Mouse (Mus musculus): ENCODE results near the gene Ctdnep1.
A peak's percentile ranks its signal among the peaks of the same experiment; 100 is the strongest.
"Not testable (repeated sequence)": the region's sequence is repeated elsewhere in the genome, so short reads cannot be mapped to it uniquely, and the experiment has no call there.

Gene Ctdnep1

DNA sequence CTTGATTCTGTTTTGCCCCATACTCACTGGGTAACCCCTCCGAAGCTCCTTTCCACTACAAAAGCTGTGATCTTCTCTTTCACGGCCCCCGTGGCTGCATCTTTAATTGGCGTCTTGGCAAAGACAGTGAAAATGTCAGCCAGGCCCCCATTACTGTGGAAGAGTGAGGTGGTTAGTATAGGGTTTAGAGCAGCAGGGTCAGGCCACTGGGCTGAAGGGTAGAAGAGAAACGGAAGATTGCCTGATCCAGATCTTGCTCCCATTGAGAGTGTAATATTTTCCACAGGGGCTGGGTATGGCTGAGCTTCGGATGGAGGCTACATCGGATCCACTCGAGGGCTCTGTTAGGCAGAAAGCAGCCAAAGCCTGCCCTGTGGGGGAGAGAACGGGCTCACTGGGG, 32.0 kb downstream of the Ctdnep1 start:
- DNase-seq (ENCODE audit: low spot score) = no peak

DNA sequence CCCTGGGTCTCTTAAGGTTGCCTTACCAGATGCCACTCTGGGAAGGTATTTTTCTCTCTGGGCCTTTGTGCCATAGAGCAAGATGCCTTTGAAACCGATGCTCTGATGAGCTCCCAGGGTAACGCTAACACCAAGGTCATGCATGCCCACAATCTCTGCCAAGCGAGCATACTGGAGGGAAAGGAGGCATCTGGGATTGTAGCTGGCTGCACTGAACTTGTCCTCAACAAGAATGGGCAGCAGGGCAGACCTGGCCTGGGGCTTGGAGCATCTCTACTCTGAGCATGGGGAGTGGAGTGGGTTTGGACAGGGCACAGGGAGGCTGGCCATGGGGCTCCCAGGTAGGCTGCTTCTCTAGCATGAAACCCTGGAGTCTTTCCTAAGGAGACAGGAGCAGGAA, 32.5 kb downstream of the Ctdnep1 start:
- no peak for DNase-seq (ENCODE audit: low spot score)

DNA sequence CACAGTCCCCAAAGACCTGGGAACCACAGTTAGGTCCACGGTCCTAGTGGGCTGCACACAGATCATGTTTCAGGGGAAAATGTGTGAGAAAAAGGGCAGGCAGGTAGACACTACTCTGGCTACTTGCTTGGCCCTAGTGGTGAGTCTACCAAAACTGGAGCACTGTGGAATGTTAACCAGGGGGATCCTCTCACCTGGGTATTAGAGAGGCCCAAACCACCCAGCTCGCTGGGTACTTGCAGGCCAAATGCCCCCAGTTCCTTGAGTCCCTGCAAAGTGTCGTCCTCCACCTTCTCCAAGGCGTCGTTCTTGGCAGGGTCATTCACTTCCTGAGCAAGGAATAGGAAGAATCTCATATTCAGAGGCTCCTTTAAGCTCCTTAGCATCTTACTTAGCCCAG, 33.1 kb downstream of the Ctdnep1 start:
- DNase-seq (ENCODE audit: low spot score) = no peak

DNA sequence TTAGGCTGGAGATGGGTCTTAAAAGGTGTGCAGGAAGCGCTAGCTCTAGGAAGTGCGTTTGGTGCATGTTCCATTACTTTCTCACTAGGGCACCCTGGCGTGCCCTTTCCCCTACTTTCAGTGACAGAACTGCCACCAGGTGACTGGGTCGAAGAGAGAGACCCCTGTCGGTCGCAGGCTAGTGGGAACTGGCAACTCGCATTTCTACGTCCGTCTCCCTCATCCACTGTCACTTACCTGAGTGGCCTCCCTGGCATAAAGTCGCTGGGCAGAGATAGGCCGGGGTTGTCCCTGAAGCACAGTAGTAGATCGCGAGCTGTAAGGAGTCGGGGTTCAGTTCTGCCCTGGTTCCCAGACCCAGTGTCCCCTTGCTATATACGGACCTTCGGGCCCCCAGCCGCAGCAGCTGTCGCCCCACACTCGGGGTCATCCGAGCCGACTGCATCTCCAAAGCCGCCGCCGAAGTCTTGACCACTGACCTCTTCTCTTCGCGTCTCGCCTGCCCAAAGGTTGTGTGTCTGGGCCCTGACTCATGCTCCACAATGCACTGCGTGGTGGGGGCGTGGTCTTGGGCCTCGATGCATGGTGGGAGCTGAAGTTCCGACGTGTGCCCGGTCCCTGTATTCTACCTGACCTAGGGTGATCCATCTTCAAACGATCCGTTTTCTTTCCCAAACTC, 34.1 kb downstream of the Ctdnep1 start, which contains the start of gene Acadvl:
Gene Acadvl (minus strand): TSS at position 532 of the 679 bp plus-strand sequence.
- DNase-seq (ENCODE audit: low spot score) = peak; percentile 83

DNA sequence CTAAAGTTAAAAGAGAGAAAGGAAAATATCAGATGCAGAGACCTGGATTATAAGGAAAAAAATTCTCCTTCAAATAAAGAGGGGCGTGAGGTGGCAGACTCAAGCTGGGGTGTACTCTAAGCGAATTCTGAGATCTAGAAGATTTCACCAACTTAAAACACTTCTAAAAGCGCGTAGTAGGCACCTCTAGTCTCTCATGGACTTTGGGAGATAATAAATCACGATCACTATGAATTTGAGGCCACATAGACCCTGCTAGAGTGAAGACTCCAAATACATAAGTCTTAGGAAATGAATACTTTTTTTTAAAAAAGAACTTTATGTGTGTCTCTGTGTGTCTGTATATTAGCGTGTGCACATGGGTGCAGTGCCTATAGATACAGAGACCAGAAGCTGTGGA, 34.7 kb downstream of the Ctdnep1 start:
- no peak for DNase-seq (ENCODE audit: low spot score)

DNA sequence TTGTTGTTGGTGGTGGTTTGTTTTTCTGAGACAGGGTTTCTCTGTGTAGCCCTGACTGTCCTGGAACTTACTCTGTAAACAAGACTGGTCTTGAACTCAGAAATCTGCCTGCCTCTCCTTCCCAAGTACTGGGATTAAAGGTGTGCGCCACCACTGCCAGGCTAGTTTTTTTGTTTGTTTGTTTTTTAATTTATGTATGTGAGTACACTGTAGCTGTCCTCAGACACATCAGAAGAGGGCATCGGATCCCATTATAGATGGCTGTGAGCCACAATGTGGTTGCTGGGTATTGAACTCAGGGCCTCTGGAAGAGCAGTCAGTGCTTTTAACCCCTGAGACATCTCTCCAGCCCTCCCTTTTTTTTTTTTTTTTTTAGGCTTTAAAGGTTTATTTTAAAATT, 35.2 kb downstream of the Ctdnep1 start:
- DNase-seq (ENCODE audit: low spot score) = not testable (repeated sequence)

DNA sequence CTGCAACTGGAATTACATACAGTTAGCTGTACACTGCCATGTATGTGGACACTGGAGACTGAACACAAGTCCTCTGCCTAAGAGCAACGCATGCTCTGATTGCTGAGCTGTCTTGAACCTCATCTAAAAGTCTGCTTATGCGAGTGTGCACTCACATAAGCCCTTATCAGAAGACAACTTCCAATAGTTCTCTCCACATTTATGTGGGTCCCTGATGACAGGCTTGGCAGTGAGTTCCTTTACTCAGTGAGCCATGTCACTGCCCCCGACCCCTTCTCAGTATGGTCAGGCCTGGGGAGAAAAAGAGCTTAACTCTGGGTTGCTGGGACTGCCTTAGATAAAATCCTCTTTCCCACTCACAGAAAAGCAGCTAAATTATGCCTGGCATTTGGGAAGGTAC, 35.7 kb downstream of the Ctdnep1 start, which contains the start of gene Dlg4:
Gene Dlg4 (plus strand): TSS at position 274 of the 400 bp plus-strand sequence.
- DNase-seq (ENCODE audit: low spot score) = no peak

DNA sequence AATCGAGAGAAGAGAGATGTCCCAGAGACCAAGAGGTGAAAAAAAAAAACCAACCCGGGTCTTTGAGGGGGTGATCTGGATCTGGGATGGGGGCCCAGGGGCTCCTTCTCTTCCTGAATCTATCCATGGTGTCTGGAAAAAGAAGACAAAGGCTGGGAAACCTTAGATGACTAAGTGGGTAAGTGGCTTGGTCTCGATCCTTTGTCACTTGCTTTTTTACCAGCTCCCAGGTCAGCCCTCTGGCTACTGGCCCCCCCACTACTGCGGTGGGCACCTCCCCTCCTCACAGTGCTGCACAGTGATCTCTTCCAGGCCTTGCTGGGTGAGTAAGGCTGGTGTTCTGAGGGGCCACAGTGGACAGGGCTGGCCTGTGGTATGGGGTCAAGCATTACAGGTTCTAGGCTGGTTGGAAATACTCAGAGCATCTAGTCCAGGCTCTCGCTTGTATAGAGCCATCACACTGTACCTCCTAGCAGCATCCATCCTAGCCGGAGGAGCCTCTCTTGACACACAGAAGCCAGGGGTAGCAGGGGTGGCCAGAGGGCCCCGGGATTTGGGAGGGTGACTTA, 36.3 kb downstream of the Ctdnep1 start:
- no peak for DNase-seq (ENCODE audit: low spot score)

DNA sequence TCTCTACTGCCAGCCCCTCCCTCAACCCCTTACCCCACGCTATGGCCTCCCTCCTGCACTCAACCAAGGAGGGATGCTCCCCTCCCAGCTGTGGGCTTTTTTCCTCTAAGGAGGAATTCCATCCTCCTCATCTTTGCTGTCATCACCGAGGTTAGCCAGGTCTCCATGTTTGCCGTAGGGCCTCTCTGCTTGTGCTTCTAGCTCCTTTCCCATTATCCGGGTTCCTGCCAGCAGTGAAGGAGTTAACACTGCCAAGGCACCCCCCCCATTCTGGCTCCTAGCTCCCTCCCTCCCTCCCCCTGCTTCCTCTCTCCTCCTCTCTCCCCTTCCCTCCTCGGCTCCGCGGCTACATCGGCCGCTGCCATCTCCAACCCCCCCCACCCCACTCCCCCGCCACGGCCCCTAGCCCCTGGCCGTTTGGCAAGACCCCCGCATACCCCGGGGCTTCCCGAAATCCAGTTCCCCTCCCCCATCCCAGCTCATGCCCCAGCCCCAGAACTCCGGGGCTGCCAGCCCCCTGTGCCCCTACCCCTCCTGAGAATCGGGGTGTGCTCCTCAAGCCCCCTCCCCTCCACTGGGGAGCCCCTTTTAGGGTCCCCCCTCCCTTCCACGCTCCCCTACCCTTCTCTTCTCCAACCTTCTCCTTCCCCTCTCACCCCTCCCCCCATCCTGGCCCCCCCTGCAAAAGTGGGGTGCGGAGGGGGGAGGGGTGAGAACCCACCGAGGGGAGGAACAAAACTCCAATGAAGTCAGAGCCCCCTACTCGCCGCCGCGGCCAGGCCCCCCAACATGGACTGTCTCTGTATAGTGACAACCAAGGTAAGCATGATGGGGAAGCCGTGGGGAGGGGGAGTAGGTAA, 37.4 kb downstream of the Ctdnep1 start:
- no peak for DNase-seq (ENCODE audit: low spot score)

DNA sequence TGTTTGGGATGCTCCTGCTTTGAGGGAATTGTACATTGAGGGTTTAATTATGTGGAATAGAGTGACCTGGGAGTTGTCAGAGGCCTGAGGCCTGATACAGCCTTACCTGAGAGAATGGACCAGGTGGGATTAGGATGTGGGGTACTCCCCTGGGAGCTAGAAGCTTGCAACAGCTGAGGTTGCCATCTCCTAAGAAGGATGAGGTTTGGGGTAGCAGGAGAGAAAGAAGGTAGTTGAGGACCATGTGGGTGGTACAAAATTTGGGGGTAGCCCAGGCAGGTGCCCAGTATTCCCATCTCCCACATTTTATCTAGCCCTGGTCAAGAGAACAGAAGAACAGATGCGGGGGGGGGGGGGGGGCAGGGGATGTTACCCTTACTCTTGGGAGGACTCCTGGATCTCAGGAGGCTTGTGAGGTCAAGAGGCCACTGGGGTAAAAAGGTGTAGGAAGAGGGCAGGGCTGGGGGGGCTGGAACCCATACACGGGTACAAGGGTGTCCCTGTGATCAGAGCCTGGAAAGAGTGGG, 38.6 kb downstream of the Ctdnep1 start:
- no peak for DNase-seq (ENCODE audit: low spot score)

DNA sequence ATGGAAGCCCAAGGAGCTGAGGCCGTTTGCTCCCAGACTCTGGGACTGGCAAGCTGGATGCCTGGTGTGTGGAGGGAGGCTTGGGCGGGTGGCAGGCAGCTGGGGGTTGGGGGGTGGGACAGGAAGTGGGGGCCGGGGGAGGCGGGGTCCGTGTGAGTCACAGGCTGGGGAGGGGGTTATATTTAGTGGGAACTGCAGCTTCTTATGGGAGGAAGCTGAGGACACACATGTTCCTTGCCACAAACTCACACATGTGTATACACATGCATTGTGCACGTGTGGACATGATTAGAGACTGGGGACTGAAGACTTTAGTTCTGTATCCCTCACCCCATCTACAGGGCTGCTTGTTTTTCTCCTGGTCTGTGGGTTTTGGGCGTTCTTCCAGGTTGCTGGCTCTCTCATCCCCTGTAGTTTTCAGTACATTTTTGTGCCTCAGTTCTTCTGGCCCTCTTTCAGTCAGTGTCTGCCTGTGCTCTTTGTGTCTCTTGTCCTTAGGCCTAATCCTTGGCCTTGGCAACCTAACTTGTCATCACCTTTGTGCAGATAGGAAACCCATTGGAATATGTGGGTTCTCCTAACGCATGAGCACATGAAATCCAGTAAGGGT, 39.2 kb downstream of the Ctdnep1 start:
- DNase-seq (ENCODE audit: low spot score) = no peak

DNA sequence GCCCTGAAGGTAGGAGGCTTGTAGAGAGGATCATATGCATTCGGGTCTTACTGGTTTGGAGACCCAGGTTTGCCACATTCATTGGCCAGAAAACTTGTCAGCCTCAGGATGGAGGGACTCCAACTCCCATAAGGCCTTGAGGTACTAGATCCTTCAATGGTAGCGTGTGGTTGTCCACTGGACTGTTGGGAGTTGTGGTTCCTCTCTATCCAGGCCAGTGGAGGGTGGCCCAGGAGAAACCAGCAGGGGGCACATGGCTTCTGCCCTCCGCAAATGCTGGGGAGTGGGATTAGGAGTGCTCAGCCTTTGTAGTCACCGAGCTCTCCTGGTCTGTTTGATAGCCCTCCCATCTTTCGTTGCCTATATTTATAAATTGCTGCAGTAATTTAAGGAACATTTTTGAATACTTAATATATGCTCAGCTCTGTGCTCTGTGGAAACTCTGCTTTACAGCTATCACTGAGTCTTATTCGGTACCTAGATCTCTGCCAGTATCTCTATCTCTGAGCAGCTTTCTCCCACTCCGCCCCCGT, 39.8 kb downstream of the Ctdnep1 start:
- DNase-seq (ENCODE audit: low spot score) = peak; percentile 69

DNA sequence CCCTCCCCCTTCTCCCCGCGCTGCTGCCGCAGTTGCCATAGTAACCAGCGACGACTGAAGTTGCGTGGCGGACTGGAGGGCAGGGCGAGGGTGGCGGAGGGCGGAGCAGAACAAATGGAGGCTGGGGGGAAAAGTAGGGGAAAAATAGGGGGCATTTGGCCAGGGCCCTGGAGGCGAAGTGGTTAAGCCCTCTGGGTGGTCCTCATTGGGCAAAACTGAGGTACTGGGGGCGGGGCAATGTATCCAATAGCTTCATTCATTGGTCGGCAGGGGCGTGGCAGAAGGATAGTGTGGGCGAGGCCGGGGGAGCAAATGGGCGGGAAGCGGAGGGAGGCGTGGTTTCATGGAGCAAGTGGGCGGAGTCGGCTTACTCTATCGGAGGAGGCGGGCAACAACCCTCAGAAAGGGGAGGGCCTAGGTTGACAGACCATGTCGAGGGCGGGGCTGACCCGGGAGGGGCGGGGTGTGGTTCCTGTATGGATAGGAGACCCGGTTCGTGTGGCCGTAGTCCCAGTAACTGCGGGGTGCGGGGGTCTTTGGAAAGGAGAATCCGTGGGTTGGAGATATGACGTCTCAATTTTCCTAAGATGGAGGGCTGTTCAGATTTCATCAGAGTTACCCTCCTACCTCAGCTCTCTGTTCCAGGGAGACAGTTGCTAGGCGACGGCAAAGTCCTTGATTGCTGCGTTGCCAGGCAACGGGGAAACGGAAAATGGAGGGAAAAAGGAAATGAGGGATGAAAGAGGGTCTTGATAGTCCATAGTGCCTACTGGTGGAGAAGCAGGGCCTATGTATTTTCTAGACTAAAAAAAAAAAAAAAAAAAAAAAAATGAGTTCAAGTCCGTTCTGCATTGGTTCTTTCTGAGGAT, 40.5 kb downstream of the Ctdnep1 start:
- peak; percentile 98 for DNase-seq (ENCODE audit: low spot score)

DNA sequence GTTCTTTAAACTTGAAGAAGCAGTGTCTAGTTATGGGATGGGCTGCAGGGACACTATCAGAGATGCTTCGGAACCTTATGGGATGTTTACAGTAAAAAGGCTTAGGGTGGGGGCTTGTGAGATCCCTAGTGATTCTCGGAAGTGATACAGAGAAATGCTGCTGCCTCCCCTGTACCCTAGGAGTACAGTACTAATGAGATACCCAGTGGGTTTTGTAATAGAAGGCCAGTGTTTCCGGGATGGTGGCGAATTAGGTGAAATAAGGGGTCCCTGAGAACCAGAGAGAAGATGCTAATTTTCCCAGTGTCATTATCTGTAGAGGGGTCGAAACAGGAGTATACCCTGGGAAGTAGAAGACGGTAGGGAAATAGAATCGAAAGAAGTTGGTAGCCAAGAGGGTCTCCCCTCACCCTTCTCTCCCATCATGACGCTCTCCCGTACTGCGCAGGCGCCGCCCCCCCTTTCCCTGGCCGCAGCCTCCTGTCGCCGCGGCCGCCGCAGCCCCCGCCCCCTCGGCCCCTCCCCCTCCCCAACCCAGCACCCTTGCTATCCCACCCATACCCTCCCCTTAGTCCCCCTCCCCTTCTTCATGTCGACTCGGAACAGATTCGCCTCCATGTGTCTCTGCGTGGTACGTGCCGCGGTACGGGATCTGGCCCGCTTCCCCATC, 42.7 kb downstream of the Ctdnep1 start:
- no peak for DNase-seq (ENCODE audit: low spot score)

DNA sequence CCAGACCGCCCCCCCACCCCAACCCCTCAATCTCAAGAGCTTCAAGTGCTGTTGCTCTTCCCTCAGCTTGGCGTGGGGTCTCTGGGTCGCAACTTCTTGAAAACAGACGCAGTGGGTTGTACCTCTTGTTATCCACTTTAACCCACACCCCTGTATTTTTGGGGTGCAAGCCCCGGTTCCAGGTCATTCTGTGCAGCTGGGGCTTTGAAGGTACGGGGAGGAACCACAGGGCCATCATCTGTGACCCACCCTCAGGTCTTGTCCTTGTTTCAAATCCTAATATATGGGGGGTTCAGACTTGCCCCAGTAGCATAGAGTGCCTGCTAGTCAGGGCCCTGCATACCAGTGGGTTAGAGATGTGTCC, 43.2 kb downstream of the Ctdnep1 start:
- DNase-seq (ENCODE audit: low spot score) = no peak

DNA sequence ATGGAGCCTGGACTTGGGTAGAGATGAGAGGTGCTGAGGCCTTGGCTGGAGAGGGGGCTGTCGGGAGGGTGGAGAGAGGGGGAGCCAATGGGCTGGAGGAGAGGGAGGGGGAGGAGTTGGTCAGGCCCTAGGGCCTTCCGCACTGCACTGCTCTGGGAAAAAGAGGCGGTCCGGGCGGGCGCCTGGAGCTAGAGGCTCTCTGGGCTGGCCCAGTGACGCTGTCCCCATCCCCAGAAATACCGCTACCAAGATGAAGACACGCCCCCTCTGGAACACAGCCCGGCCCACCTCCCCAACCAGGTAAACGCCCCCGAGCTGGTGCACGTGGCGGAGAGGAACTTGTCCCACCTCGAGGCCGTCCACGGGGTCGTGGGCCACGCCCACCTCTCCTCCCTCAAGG, 45.7 kb downstream of the Ctdnep1 start:
- no peak for DNase-seq (ENCODE audit: low spot score)

DNA sequence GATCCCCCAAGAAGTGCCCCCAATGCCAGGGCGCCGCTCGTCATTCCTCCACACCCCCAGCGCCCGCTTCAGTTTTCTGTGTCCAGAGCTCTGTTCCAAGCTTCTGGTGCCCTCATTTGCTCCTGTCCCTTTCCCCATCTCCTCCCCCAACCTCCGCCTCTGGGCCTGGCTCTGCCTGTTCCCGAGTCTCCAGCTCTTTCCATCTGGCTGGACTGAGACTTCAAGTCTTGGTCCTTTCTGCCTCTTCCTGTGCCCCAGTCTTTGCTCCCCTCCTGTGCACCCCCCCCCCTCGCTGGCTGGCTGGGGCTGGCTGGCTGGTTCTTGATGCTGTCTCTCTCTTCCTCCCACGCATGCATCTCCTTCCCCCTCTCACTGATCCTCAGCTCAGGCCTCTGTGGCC, 46.4 kb downstream of the Ctdnep1 start:
- DNase-seq (ENCODE audit: low spot score) = no peak

DNA sequence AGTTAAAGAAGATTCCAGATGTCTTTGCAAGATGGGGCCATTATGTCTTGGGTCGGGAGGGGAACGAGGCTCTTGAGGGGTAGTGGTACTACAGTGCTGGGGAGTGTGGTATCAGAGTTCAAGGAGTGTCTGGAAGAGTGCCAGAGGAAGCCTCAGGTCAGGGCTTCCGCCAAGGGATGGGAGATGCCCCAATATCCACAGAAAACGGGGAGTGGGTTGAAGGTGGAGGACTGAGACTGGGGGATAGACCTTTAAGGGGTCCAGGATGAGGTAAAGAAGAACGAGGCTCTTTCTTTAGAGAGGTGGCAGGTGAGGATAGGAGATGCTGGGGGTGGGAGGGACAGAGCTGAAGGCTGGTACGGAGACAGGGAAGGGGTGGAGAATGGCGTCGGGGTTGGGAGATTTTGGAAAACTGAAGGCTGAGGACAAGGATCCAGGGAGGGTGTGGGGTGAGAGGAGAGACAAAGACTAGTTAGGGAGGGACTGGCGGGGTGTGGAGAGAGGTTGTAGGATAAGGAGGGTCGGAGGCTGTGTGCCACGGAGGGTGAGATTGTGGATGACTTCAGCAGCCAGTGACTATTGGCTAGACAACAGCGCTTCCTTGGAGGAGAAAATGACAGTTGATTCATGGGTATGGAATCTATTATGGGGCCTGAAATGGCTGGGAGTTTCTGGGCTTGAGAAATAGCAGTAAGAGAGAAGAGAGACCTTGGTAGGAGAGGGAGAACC, 47.6 kb downstream of the Ctdnep1 start:
- DNase-seq (ENCODE audit: low spot score) = no peak

DNA sequence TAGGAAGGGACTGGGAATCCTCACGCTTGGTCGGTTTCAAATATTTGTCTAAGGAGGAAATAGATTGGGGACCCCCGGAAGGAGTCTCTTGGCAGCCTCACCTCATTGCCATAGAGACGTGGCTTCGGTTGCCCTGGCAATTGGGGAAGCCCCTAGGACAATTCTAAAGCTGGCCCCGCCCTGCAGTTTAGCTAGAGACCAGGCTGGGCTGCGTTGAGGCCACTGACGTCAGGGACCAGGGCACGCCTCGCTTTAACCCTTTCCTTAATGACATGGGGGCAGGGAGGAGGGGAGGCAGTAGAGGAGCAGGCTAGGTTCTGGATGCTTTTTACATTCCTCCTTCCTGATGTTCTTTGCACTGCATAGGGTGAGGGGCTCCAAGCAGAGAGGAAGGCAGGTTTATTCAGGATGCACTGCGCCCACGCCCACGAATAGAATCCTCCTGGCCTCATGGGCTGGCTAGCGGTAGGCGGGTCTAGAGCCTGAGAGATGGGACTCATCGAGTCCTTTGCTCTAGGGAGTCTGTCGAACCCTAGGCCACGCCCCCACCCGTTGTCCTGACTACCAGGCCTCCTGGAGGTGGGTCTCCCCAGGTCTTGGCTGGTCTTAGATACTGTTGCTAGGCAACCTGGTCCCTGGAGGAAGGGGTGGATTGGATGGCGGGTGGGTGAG, 48.3 kb downstream of the Ctdnep1 start:
- no peak for DNase-seq (ENCODE audit: low spot score)
